Mouse (Mus musculus) lung, adult 2 months (tissue): ENCODE results near the gene Vamp9.

Source experiments
- CTCF ChIP-seq: fragments of 200-500 bp; IDR thresholded peaks from 2 replicates; pipeline ENCODE4 v1.5.1; 2011; ENCODE audit warnings: mild to moderate bottlenecking, low read length, control low read depth; ENCODE audit not compliant: insufficient read depth
- POLR2A ChIP-seq: fragments of 200-500 bp; IDR thresholded peaks from 2 replicates; pipeline ENCODE4 v1.6.1; 2011; ENCODE audit warnings: low read depth, mild to moderate bottlenecking, control low read depth, low read length, borderline replicate concordance; ENCODE audit errors: extremely low read depth

GRCm38 (mm10) chr5:99868923-99869322 lies 37.1 kb upstream of the Vamp9 start:
- TF ChIP-seq POLR2A: no peak
- TF ChIP-seq CTCF: no peak
